Mouse (Mus musculus) brain, embryonic 14.5 days (tissue): Measurements from ENCODE around the gene Msi2. TPM values are rescaled to one million over a fixed set of nuclear protein-coding genes. Genes with fewer than 3 reads are reported as not detected.

ENCODE experiments used
- DNase-seq: peaks from one replicate; pipeline ENCODE4 v3.0.0-alpha.2; 2011; ENCODE audit warnings: low read depth
- CTCF ChIP-seq: fragments of 200-500 bp; IDR thresholded peaks from 2 replicates; pipeline ENCODE4 v1.5.1; 2012; ENCODE audit warnings: inconsistent platforms, mild to moderate bottlenecking, moderate library complexity, borderline replicate concordance; ENCODE audit not compliant: insufficient read depth, insufficient read length; ENCODE audit errors: extremely low read depth
- POLR2A ChIP-seq: fragments of 200-500 bp; IDR thresholded peaks from 2 replicates; pipeline ENCODE4 v1.6.1; 2012; ENCODE audit warnings: mild to moderate bottlenecking, inconsistent platforms, borderline replicate concordance; ENCODE audit not compliant: poor library complexity, insufficient read depth, insufficient read length, severe bottlenecking; ENCODE audit errors: extremely low read depth
- polyA plus RNA-seq: library from polyadenylated mRNA; depleted of rRNA; stranded (reverse); fragments of >200 nt; gene quantifications from 2 replicates; pipeline ENCODE4 v1.2.3, GENCODE M21; 2012

Gene Msi2
- polyA plus RNA-seq, 1 experiment, result 90.4 TPM

- TF ChIP-seq CTCF, result no peak
- TF ChIP-seq POLR2A, result no peak
Observed at GRCm38 (mm10) chr11:88620158-88620973, 97.9 kb downstream of the Msi2 start.

GRCm38 (mm10) chr11:88619468-88620157 is 98.7 kb downstream of the Msi2 start:
- TF ChIP-seq POLR2A (no peak), CTCF (no peak)
- no peak for DNase-seq

More at GRCm38 (mm10) chr11:88620158-88620973, 97.9 kb downstream of the Msi2 start:
- DNase-seq, result peak; percentile 94

GRCm38 (mm10) chr11:88618732-88619309 is 99.5 kb downstream of the Msi2 start:
- DNase-seq, result peak; percentile 85
- TF ChIP-seq POLR2A, result no peak
- TF ChIP-seq CTCF, result peak; percentile 36; the same call in 1 of the 2 replicates

- TF ChIP-seq POLR2A, result no peak
- TF ChIP-seq CTCF, result no peak
- DNase-seq, result peak; percentile 81
Observed at GRCm38 (mm10) chr11:88618005-88618501, 100.3 kb downstream of the Msi2 start.

GRCm38 (mm10) chr11:88617380-88617779 is 100.9 kb downstream of the Msi2 start:
- peak; percentile 82 for DNase-seq
- TF ChIP-seq POLR2A, result no peak

- no peak for TF ChIP-seq CTCF
- TF ChIP-seq POLR2A, result no peak
- no peak for DNase-seq
Observed at GRCm38 (mm10) chr11:88614527-88615305, 103.6 kb downstream of the Msi2 start.

- DNase-seq, result no peak
- TF ChIP-seq CTCF (no peak), POLR2A (no peak)
Observed at GRCm38 (mm10) chr11:88613771-88614526, 104.4 kb downstream of the Msi2 start.

GRCm38 (mm10) chr11:88613008-88613407 is 105.3 kb downstream of the Msi2 start:
- TF ChIP-seq CTCF, result no peak
- no peak for TF ChIP-seq POLR2A
- DNase-seq, result peak; percentile 67

- no peak for TF ChIP-seq POLR2A
- TF ChIP-seq CTCF, result no peak
- no peak for DNase-seq
Observed at GRCm38 (mm10) chr11:88612141-88612540, 106.2 kb downstream of the Msi2 start.

GRCm38 (mm10) chr11:88610809-88611208 is 107.5 kb downstream of the Msi2 start:
- DNase-seq, result no peak
- TF ChIP-seq POLR2A (no peak), CTCF (no peak)

GRCm38 (mm10) chr11:88610112-88610511 is 108.2 kb downstream of the Msi2 start:
- DNase-seq, result no peak
- no peak for TF ChIP-seq CTCF
- TF ChIP-seq POLR2A, result no peak
